Mouse (Mus musculus): ENCODE measurements around the gene Masp2. TPM values are rescaled to one million over a fixed set of nuclear protein-coding genes. Genes with fewer than 3 reads are reported as not detected.
A peak's percentile ranks its signal among the peaks of the same experiment; 100 is the strongest.

Masp2 gene
- total and polyA plus RNA-seq, 3 experiments, result 0.11 to 0.85 (median 0.21) TPM

GRCm38 (mm10) chr4:148604541-148605165 lies 2.3 kb downstream of the Masp2 start:
- no peaks in the 10 kb centered on the region for H3K27me3 ChIP-seq (replicated peaks)
- H3K4me2 ChIP-seq (ENCODE audit: insufficient read depth, low read depth, poor library complexity, severe bottlenecking), result no peak overlapping the region
- no peak overlapping the region for H3K27ac ChIP-seq (ENCODE audit: insufficient read depth, low read depth)
- peaks cover 7 to 27% of the 10 kb centered on the region in 2 experiments for H3K36me3 ChIP-seq (replicated peaks in 1 of 2; ENCODE audit: control insufficient read depth in 1 of 2, insufficient read depth in 1 of 2, low read length in 1 of 2)
- peak; percentile 16; the same call in 1 of the 2 replicates for TF ChIP-seq MAFK (IDR thresholded peaks at IDR 0.05; ENCODE audit: insufficient replicate concordance, low read length)
- TF ChIP-seq MAZ (IDR thresholded peaks at IDR 0.05; ENCODE audit: low read depth, low read length), result no peak
- no peak for TF ChIP-seq POLR2A (IDR thresholded peaks at IDR 0.05; ENCODE audit: low read depth, low read length)
- TF ChIP-seq IRF4 (IDR thresholded peaks at IDR 0.05; ENCODE audit: low read depth, low read length), result peak; percentile 14; the same call in 1 of the 2 replicates
- TF ChIP-seq CHD1 (IDR thresholded peaks at IDR 0.05; ENCODE audit: low read depth, low read length), result no peak
- TF ChIP-seq KAT2A (IDR thresholded peaks at IDR 0.05; ENCODE audit: insufficient replicate concordance, low read length), result no peak
- TF ChIP-seq CTCF (conservative IDR thresholded peaks at IDR 0.05 in 1 of 2, IDR thresholded peaks at IDR 0.05 in 1 of 2; ENCODE audit: low read depth in 2 of 2, low read length in 2 of 2), result peak; percentile 64 to 73
- TF ChIP-seq NELFE (IDR thresholded peaks at IDR 0.05; ENCODE audit: low read depth, low read length), result no peak
- no peak for TF ChIP-seq MYC (IDR thresholded peaks at IDR 0.05; ENCODE audit: low read depth, low read length)
- TF ChIP-seq USF2 (conservative IDR thresholded peaks at IDR 0.05; ENCODE audit: low read depth, low read length), result no peak
- TF ChIP-seq EP300 (IDR thresholded peaks at IDR 0.05; ENCODE audit: low read length), result no peak
- no peak for TF ChIP-seq BHLHE40 (IDR thresholded peaks at IDR 0.05; ENCODE audit: low read depth, low read length)
- no peak for TF ChIP-seq ZKSCAN1 (IDR thresholded peaks at IDR 0.05; ENCODE audit: borderline replicate concordance, low read depth, low read length)
- no peak for TF ChIP-seq ZMIZ1 (IDR thresholded peaks at IDR 0.05; ENCODE audit: low read depth, low read length)
- no peak for TF ChIP-seq POLR2AphosphoS2 (IDR thresholded peaks at IDR 0.05; ENCODE audit: low read depth, low read length)
- no peak for TF ChIP-seq UBTF (IDR thresholded peaks at IDR 0.05; ENCODE audit: low read depth, low read length)
- TF ChIP-seq TBP (conservative IDR thresholded peaks at IDR 0.05; ENCODE audit: low read depth, low read length), result no peak
- no peak for TF ChIP-seq SIN3A (IDR thresholded peaks at IDR 0.05; ENCODE audit: low read length)
- no peak for TF ChIP-seq RCOR1 (conservative IDR thresholded peaks at IDR 0.05; ENCODE audit: low read depth, low read length)
- TF ChIP-seq MEF2A (IDR thresholded peaks at IDR 0.05; ENCODE audit: borderline replicate concordance, low read depth, low read length), result no peak
- peak; percentile 64 for TF ChIP-seq SMC3 (IDR thresholded peaks at IDR 0.05; ENCODE audit: low read depth, low read length)
- TF ChIP-seq JUN (IDR thresholded peaks at IDR 0.05; ENCODE audit: insufficient read depth, low read depth, low read length), result no peak
- TF ChIP-seq JUND (conservative IDR thresholded peaks at IDR 0.05; ENCODE audit: low read depth, low read length), result no peak
- no peak for TF ChIP-seq E2F4 (IDR thresholded peaks at IDR 0.05; ENCODE audit: insufficient replicate concordance, low read depth, low read length)
- no peak for TF ChIP-seq ELF1 (IDR thresholded peaks at IDR 0.05; ENCODE audit: low read depth, low read length)
- TF ChIP-seq MAX (IDR thresholded peaks at IDR 0.05; ENCODE audit: low read length), result no peak
- TF ChIP-seq CHD2 (IDR thresholded peaks at IDR 0.05; ENCODE audit: low read length), result no peak
- TF ChIP-seq PAX5 (IDR thresholded peaks at IDR 0.05; ENCODE audit: low read length), result no peak
- TF ChIP-seq USF1 (IDR thresholded peaks at IDR 0.05; ENCODE audit: low read depth, low read length), result no peak
- TF ChIP-seq HCFC1 (IDR thresholded peaks at IDR 0.05; ENCODE audit: low read depth, low read length), result no peak
- no peak for TF ChIP-seq ZNF384 (IDR thresholded peaks at IDR 0.05; ENCODE audit: low read depth, low read length)
- TF ChIP-seq RAD21 (IDR thresholded peaks at IDR 0.05; ENCODE audit: low read depth, low read length), result peak; percentile 47
- TF ChIP-seq TCF12 (IDR thresholded peaks at IDR 0.05; ENCODE audit: low read depth, low read length), result no peak
- TF ChIP-seq ZC3H11A (IDR thresholded peaks at IDR 0.05; ENCODE audit: low read depth, low read length), result no peak
- no peak for TF ChIP-seq ETS1 (conservative IDR thresholded peaks at IDR 0.05; ENCODE audit: low read depth, low read length)
- H3K9ac ChIP-seq (ENCODE audit: insufficient read depth, low read depth), result no peak overlapping the region
- DNase-seq (ENCODE audit: extremely low read depth), result peak; percentile 71
- H3K79me2 ChIP-seq (replicated peaks; ENCODE audit: control insufficient read depth, extremely low read depth, insufficient read depth, poor library complexity, severe bottlenecking), result no peaks in the 10 kb centered on the region
- peaks cover 4 to 27% of the 10 kb centered on the region in 2 experiments; a peak in 3 of 4 replicates for H3K4me1 ChIP-seq (ENCODE audit: control insufficient read depth in 1 of 2, insufficient read depth in 2 of 2)
- no peaks in the 10 kb centered on the region for H3K9me3 ChIP-seq (replicated peaks; ENCODE audit: low read length)
- in situ Hi-C loops (cut with MboI; ENCODE audit: low pct_ligation_motif_present, low pct_unique_long_range_greater_than_20kb, low sequenced_read_pairs), result loop anchor here (25.0 kb wide), 1 partner anchor 442 kb away; the partner anchor contains the start of genes Fbxo2, Fbxo44 and Fbxo6
- no peak overlapping the region for H3K4me3 ChIP-seq (replicated peaks in 1 of 3; ENCODE audit: low read depth in 2 of 3, low read length in 2 of 3, poor library complexity in 1 of 3)
- dilution Hi-C loops (cut with MboI; ENCODE audit: extremely low pct_ligation_motif_present, extremely low pct_unique_long_range_greater_than_20kb, low sequenced_read_pairs), result no loop called here
